Mouse (Mus musculus) myocyte (in vitro differentiated cells): Measurements from ENCODE around the gene Baat. TPM values are rescaled to one million over a fixed set of nuclear protein-coding genes. Genes with fewer than 3 reads are reported as not detected.
"Not testable (repeated sequence)": the region's sequence is repeated elsewhere in the genome, so short reads cannot be mapped to it uniquely, and the experiment has no call there.

ENCODE experiments used
- H3K27me3 ChIP-seq: one replicate; pipeline ENCODE4 v1.6.1; 2011; ENCODE audit not compliant: control insufficient read depth, insufficient read depth, insufficient read length
- H3K36me3 ChIP-seq: one replicate; pipeline ENCODE4 v1.6.1; 2011; ENCODE audit not compliant: control insufficient read depth, insufficient read depth
- H3K4me2 ChIP-seq: one replicate; pipeline ENCODE4 v1.6.1; 2011; ENCODE audit warnings: low read depth, control low read depth
- H3K4me3 ChIP-seq: one replicate; pipeline ENCODE4 v1.5.1; 2011; ENCODE audit warnings: mild to moderate bottlenecking, control low read depth, moderate library complexity
- H3K79me2 ChIP-seq: one replicate; pipeline ENCODE4 v1.6.1; 2011; ENCODE audit not compliant: control insufficient read depth, insufficient read depth
- H3ac ChIP-seq: one replicate; pipeline ENCODE4 v1.6.1; 2011; ENCODE audit not compliant: control insufficient read depth, insufficient read length
- CEBPB ChIP-seq: IDR thresholded peaks from 2 replicates; pipeline ENCODE4 v1.6.1; 2011; ENCODE audit warnings: mild to moderate bottlenecking, moderate library complexity; ENCODE audit not compliant: poor library complexity, insufficient read depth, severe bottlenecking
- E2F4 ChIP-seq: IDR thresholded peaks from one replicate; pipeline ENCODE4 v1.6.1; 2011; ENCODE audit warnings: mild to moderate bottlenecking, control low read depth, moderate library complexity; ENCODE audit not compliant: insufficient read depth
- MAX ChIP-seq: IDR thresholded peaks from one replicate; pipeline ENCODE4 v1.6.1; 2011; ENCODE audit warnings: low read depth, mild to moderate bottlenecking, control low read depth
- MYOD1 ChIP-seq, 3 experiments: IDR thresholded peaks; one replicate each; pipeline ENCODE4 v1.6.1; 2011; ENCODE audit warnings: control low read depth in 2 of 3, low read depth in 2 of 3, mild to moderate bottlenecking in 2 of 3, moderate library complexity in 1 of 3; ENCODE audit not compliant: insufficient read length in 2 of 3, control insufficient read depth in 1 of 3
- MYOG ChIP-seq, 3 experiments: IDR thresholded peaks; one replicate each; pipeline ENCODE4 v1.6.1; 2011; ENCODE audit warnings: control low read depth in 2 of 3, low read depth in 2 of 3, mild to moderate bottlenecking in 2 of 3; ENCODE audit not compliant: insufficient read length in 2 of 3, control insufficient read depth in 1 of 3, insufficient read depth in 1 of 3
- POLR2A ChIP-seq: IDR thresholded peaks from one replicate; pipeline ENCODE4 v1.6.1; 2011; ENCODE audit warnings: low read depth, mild to moderate bottlenecking, control low read depth, moderate library complexity; ENCODE audit not compliant: insufficient read length
- POLR2AphosphoS2 ChIP-seq: IDR thresholded peaks from one replicate; pipeline ENCODE4 v1.6.1; 2011; ENCODE audit warnings: low read depth, control low read depth; ENCODE audit not compliant: insufficient read length
- REST ChIP-seq: IDR thresholded peaks from one replicate; pipeline ENCODE4 v1.6.1; 2011; ENCODE audit warnings: mild to moderate bottlenecking, control low read depth, moderate library complexity; ENCODE audit not compliant: insufficient read depth, insufficient read length
- SRF ChIP-seq: IDR thresholded peaks from one replicate; pipeline ENCODE4 v1.6.1; 2011; ENCODE audit warnings: low read depth; ENCODE audit not compliant: control insufficient read depth, insufficient read length
- TCF12 ChIP-seq: IDR thresholded peaks from one replicate; pipeline ENCODE4 v1.6.1; 2011; ENCODE audit warnings: mild to moderate bottlenecking, control low read depth; ENCODE audit not compliant: poor library complexity, insufficient read depth, severe bottlenecking
- TCF3 ChIP-seq: IDR thresholded peaks from one replicate; pipeline ENCODE4 v1.6.1; 2011; ENCODE audit warnings: low read depth, control low read depth; ENCODE audit not compliant: insufficient read length
- USF1 ChIP-seq: IDR thresholded peaks from one replicate; pipeline ENCODE4 v1.6.1; 2011; ENCODE audit warnings: low read depth, mild to moderate bottlenecking, control low read depth, moderate library complexity
- polyA plus RNA-seq: library from polyadenylated mRNA; unstranded; fragments of >200 nt; fragmentation: generic; extraction: Trizol; gene quantifications from one replicate; pipeline ENCODE4 v1.2.1, GENCODE M21; 2012; ENCODE audit warnings: missing spikeins

Baat gene
- polyA plus RNA-seq, 1 experiment = not detected

GRCm38 (mm10) chr4:49480896-49481295, 25.5 kb downstream of the Baat start:
- no peaks in the 10 kb centered on the region for H3K27me3 ChIP-seq
- H3ac ChIP-seq = no peak overlapping the region
- no peaks in the 10 kb centered on the region for H3K36me3 ChIP-seq
- no peak overlapping the region for H3K4me2 ChIP-seq
- no peak for TF ChIP-seq TCF3
- TF ChIP-seq SRF = no peak
- TF ChIP-seq USF1 = no peak
- TF ChIP-seq MYOG (IDR thresholded peaks at IDR 0.05; ENCODE audit: control insufficient read depth in 1 of 3, insufficient read depth in 1 of 3, insufficient read length in 2 of 3, low read depth in 2 of 3) = no peak
- TF ChIP-seq MYOD1 (IDR thresholded peaks at IDR 0.05; ENCODE audit: control insufficient read depth in 1 of 3, insufficient read length in 2 of 3, low read depth in 2 of 3) = no peak
- TF ChIP-seq POLR2A = no peak
- TF ChIP-seq REST = no peak
- no peak for TF ChIP-seq MAX
- no peak for TF ChIP-seq TCF12
- no peak for TF ChIP-seq E2F4
- no peak for TF ChIP-seq CEBPB
- H3K4me3 ChIP-seq = no peak overlapping the region
- no peaks in the 10 kb centered on the region for H3K79me2 ChIP-seq

DNA sequence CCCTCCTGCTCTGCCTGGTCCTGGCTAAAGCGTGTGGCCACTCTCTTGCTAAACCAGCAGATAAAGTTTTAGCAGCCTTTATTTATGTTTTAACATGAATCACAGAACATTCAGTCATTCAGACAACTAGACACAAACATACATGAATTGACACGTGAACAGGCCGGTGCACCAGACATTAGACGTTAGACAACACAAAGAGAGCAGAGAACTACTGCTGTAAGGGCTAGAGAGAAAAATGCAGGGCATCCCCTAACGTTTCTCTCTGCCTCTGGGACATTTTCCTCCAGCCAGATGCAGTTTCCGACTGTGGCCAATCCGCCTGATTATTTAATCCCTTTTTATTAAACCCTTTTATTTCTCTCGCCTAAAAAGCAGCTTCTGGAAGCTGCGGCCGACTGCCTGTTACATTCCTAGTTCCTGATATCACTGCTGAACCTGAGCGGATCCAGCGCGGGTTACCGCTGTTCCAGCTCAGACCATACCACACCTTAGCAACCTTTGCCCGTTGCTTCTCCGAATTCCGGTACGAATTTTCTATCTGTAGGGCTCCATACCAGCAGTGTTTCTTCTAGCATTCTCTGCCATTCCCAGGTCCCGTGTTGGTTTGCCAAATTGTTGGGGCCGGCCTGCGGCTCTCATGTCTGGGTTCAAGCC, 26.1 kb downstream of the Baat start:
- no peak overlapping the region for H3ac ChIP-seq
- H3K4me3 ChIP-seq = no peak overlapping the region
- H3K27me3 ChIP-seq = no peaks in the 10 kb centered on the region
- no peaks in the 10 kb centered on the region for H3K36me3 ChIP-seq
- TF ChIP-seq SRF = no peak
- TF ChIP-seq POLR2A = no peak
- H3K4me2 ChIP-seq = no peak overlapping the region
- H3K79me2 ChIP-seq = no peaks in the 10 kb centered on the region

DNA sequence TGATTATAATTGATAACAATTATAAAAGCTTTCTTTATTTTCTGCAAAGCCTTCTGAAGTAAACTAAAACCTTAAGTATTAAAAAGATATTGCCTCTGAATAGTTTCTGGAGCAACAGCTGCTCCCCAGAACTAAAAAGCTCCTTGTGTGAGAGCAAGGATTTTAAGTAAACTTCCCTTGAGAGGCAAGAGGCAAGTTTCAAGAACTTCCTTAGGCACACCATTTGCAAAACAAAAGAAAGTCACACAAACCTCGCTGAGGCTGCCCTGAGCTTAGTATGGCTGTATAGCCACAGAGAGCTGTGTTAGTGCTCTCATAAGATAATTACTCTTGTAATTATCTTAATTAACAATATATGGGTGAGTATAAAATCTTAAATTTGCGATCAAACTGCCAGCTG, 27.3 kb downstream of the Baat start:
- not testable (repeated sequence) for H3K36me3 ChIP-seq, H3K4me3 ChIP-seq, H3ac ChIP-seq, H3K79me2 ChIP-seq, H3K4me2 ChIP-seq, H3K27me3 ChIP-seq

- Histone ChIP-seq H3K79me2 (no peaks in the 10 kb centered on the region), H3K4me3 (no peak overlapping the region)
- TF ChIP-seq POLR2A = no peak
- no peak for TF ChIP-seq MYOD1 (IDR thresholded peaks at IDR 0.05; ENCODE audit: control insufficient read depth in 1 of 3, insufficient read length in 2 of 3, low read depth in 2 of 3)
- no peak for TF ChIP-seq POLR2AphosphoS2
- TF ChIP-seq TCF12 = no peak
- no peak for TF ChIP-seq SRF
- TF ChIP-seq E2F4 = no peak
- no peak for TF ChIP-seq TCF3
- no peak for TF ChIP-seq REST
- no peak for TF ChIP-seq MYOG (IDR thresholded peaks at IDR 0.05; ENCODE audit: control insufficient read depth in 1 of 3, insufficient read depth in 1 of 3, insufficient read length in 2 of 3, low read depth in 2 of 3)
- TF ChIP-seq MAX = no peak
- no peak for TF ChIP-seq USF1
- TF ChIP-seq CEBPB = no peak
These were observed 28.1 kb downstream of the Baat start for GRCm38 (mm10) chr4:49478118-49478877.

DNA sequence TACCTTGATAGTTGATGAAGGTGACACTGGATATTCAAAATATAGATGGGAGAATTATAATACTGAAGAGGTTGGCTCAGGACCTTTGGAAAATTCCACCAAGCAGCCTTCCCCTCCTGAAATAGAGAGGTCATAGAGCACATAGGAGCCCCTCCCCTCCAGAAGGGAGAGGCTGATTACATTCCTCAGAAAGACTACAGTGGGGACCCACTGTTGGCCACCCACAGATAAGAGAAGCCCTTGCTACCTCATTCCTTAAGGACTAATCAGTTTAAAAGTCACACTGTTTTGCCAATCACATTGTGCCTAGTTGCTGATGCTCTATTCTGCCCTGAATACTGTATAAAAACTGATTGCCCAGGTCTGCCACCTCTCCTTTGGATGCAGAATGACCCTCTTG, 31.8 kb downstream of the Baat start:
- Histone ChIP-seq H3K4me2 (no peak overlapping the region), H3K79me2 (no peaks in the 10 kb centered on the region), H3K36me3 (no peaks in the 10 kb centered on the region), H3K4me3 (no peak overlapping the region), H3K27me3 (no peaks in the 10 kb centered on the region), H3ac (no peak overlapping the region)
- TF ChIP-seq MYOG (IDR thresholded peaks at IDR 0.05; ENCODE audit: control insufficient read depth in 1 of 3, insufficient read depth in 1 of 3, insufficient read length in 2 of 3, low read depth in 2 of 3) (no peak), POLR2AphosphoS2 (no peak), USF1 (no peak), POLR2A (no peak), TCF12 (no peak), REST (no peak), TCF3 (no peak), CEBPB (no peak), MYOD1 (IDR thresholded peaks at IDR 0.05; ENCODE audit: control insufficient read depth in 1 of 3, insufficient read length in 2 of 3, low read depth in 2 of 3) (no peak), SRF (no peak), E2F4 (no peak), MAX (no peak)

More at GRCm38 (mm10) chr4:49478118-49478877, 28.1 kb downstream of the Baat start:
- Histone ChIP-seq H3ac (no peak overlapping the region), H3K4me2 (no peak overlapping the region), H3K27me3 (no peaks in the 10 kb centered on the region), H3K36me3 (no peaks in the 10 kb centered on the region)
